Mouse (Mus musculus): Measurements from ENCODE around the gene Btnl10. TPM values are rescaled to one million over a fixed set of nuclear protein-coding genes. Genes with fewer than 3 reads are reported as not detected.

The Btnl10 gene
- polyA plus RNA-seq, 1 experiment from 2014 or later = 0.16 TPM

- Histone ChIP-seq H3K4me1 (peaks cover 43% of the 10 kb centered on the region), H3K27ac (replicated peaks) (no peak overlapping the region), H3K9ac (no peak overlapping the region), H3K27me3 (replicated peaks) (peaks cover 35% of the 10 kb centered on the region), H3K4me2 (peak overlapping the region; percentile 22), H3K9me3 (peaks cover 9% of the 10 kb centered on the region; the same call in 1 of the 2 replicates), H3K4me3 (peak overlapping the region; percentile 20; the same call in 1 of the 2 replicates), H3K36me3 (peaks cover 16% of the 10 kb centered on the region)
- ATAC-seq (ENCODE audit: extremely low read depth, insufficient number of reproducible peaks, low FRiP score, low TSS enrichment) = no peak
- WGBS = 47% methylated on average over 50 of the region's 50 CpGs
These were observed 43.9 kb downstream of the Btnl10 start for GRCm38 (mm10) chr11:58961364-58962177.

- no peaks in the 10 kb centered on the region for H3K36me3 ChIP-seq
- 34% methylated on average over 17 of the region's 17 CpGs for WGBS
These were observed 45.8 kb downstream of the Btnl10 start for GRCm38 (mm10) chr11:58963543-58963942.

GRCm38 (mm10) chr11:58964216-58964615, 46.5 kb downstream of the Btnl10 start:
- Histone ChIP-seq H3K9ac (no peak overlapping the region), H3K27ac (replicated peaks) (no peak overlapping the region), H3K4me2 (no peak overlapping the region), H3K36me3 (0 out of 2 replicates have a peak, but pooled peaks cover 2% of the 10 kb centered on the region), H3K9me3 (peaks cover 9% of the 10 kb centered on the region; the same call in 1 of the 2 replicates), H3K4me3 (no peak overlapping the region), H3K27me3 (replicated peaks) (peaks cover 35% of the 10 kb centered on the region), H3K4me1 (peaks cover 35% of the 10 kb centered on the region)
- ATAC-seq (ENCODE audit: extremely low read depth, insufficient number of reproducible peaks, low FRiP score, low TSS enrichment) = no peak
- 75% methylated on average over 7 of the region's 7 CpGs for WGBS

More at GRCm38 (mm10) chr11:58963543-58963942, 45.8 kb downstream of the Btnl10 start:
- Histone ChIP-seq H3K4me3 (no peak overlapping the region), H3K27me3 (replicated peaks) (peaks cover 35% of the 10 kb centered on the region), H3K4me1 (peaks cover 35% of the 10 kb centered on the region), H3K9me3 (peaks cover 9% of the 10 kb centered on the region; the same call in 1 of the 2 replicates), H3K4me2 (no peak overlapping the region), H3K9ac (no peak overlapping the region), H3K27ac (replicated peaks) (no peak overlapping the region)
- ATAC-seq (ENCODE audit: extremely low read depth, insufficient number of reproducible peaks, low FRiP score, low TSS enrichment) = no peak

GRCm38 (mm10) chr11:58965001-58965760, 47.5 kb downstream of the Btnl10 start:
- Histone ChIP-seq H3K4me2 (0 out of 2 replicates have a peak overlapping the region, but pooled peaks have one; percentile 15), H3K9ac (peak overlapping the region; percentile 28; the same call in 1 of the 2 replicates), H3K4me3 (no peak overlapping the region), H3K27ac (replicated peaks) (no peak overlapping the region), H3K9me3 (peaks cover 9% of the 10 kb centered on the region; the same call in 1 of the 2 replicates), H3K27me3 (replicated peaks) (peaks cover 35% of the 10 kb centered on the region), H3K4me1 (peaks cover 34% of the 10 kb centered on the region), H3K36me3 (peaks cover 10% of the 10 kb centered on the region; the same call in 1 of the 2 replicates)
- WGBS = 36% methylated on average over 12 of the region's 12 CpGs
- no peak for ATAC-seq (ENCODE audit: extremely low read depth, insufficient number of reproducible peaks, low FRiP score, low TSS enrichment)

GRCm38 (mm10) chr11:58967346-58967745, 49.6 kb downstream of the Btnl10 start:
- H3K27me3 ChIP-seq (replicated peaks) = peaks cover 21% of the 10 kb centered on the region
- no peaks in the 10 kb centered on the region for H3K9me3 ChIP-seq
- no peak overlapping the region for H3K4me2 ChIP-seq
- WGBS = 94% methylated on average over 1 of the region's 1 CpGs
- ATAC-seq (ENCODE audit: extremely low read depth, insufficient number of reproducible peaks, low FRiP score, low TSS enrichment) = no peak
- H3K4me1 ChIP-seq = peaks cover 44% of the 10 kb centered on the region
- peaks cover 25% of the 10 kb centered on the region for H3K36me3 ChIP-seq
- no peak overlapping the region for H3K9ac ChIP-seq
- H3K4me3 ChIP-seq = no peak overlapping the region
- H3K27ac ChIP-seq (replicated peaks) = no peak overlapping the region

- no peak overlapping the region for H3K9ac ChIP-seq
- no peak overlapping the region for H3K4me2 ChIP-seq
- H3K27me3 ChIP-seq (replicated peaks) = peaks cover 9% of the 10 kb centered on the region
- H3K4me1 ChIP-seq = peaks cover 44% of the 10 kb centered on the region
- no peak overlapping the region for H3K4me3 ChIP-seq
- H3K9me3 ChIP-seq = no peaks in the 10 kb centered on the region
- no peak for ATAC-seq (ENCODE audit: extremely low read depth, insufficient number of reproducible peaks, low FRiP score, low TSS enrichment)
- peaks cover 29% of the 10 kb centered on the region for H3K36me3 ChIP-seq
- H3K27ac ChIP-seq (replicated peaks) = no peak overlapping the region
- 77% methylated on average over 7 of the region's 7 CpGs for WGBS
These were observed 50.8 kb downstream of the Btnl10 start for GRCm38 (mm10) chr11:58968551-58968950.

- Histone ChIP-seq H3K27me3 (replicated peaks) (peaks cover 4% of the 10 kb centered on the region; the same call in 1 of the 2 replicates), H3K4me2 (no peak overlapping the region), H3K27ac (replicated peaks) (no peak overlapping the region), H3K9me3 (no peaks in the 10 kb centered on the region), H3K4me1 (peaks cover 43% of the 10 kb centered on the region), H3K4me3 (no peak overlapping the region), H3K36me3 (peaks cover 29% of the 10 kb centered on the region), H3K9ac (peak overlapping the region; percentile 33; the same call in 1 of the 2 replicates)
- ATAC-seq (ENCODE audit: extremely low read depth, insufficient number of reproducible peaks, low FRiP score, low TSS enrichment) = no peak
- WGBS = 58% methylated on average over 8 of the region's 8 CpGs
These were observed 51.3 kb downstream of the Btnl10 start for GRCm38 (mm10) chr11:58969027-58969426.

GRCm38 (mm10) chr11:58969659-58970058, 52.0 kb downstream of the Btnl10 start:
- Histone ChIP-seq H3K9ac (peak overlapping the region; percentile 33; the same call in 1 of the 2 replicates), H3K4me1 (peaks cover 41% of the 10 kb centered on the region), H3K27ac (replicated peaks) (no peak overlapping the region), H3K9me3 (no peaks in the 10 kb centered on the region), H3K27me3 (replicated peaks) (no peaks in the 10 kb centered on the region), H3K4me3 (no peak overlapping the region), H3K4me2 (no peak overlapping the region), H3K36me3 (peaks cover 32% of the 10 kb centered on the region)
- no peak for ATAC-seq (ENCODE audit: extremely low read depth, insufficient number of reproducible peaks, low FRiP score, low TSS enrichment)
- WGBS = 69% methylated on average over 6 of the region's 6 CpGs

- Histone ChIP-seq H3K9me3 (no peaks in the 10 kb centered on the region), H3K4me3 (no peak overlapping the region), H3K4me1 (peaks cover 37% of the 10 kb centered on the region), H3K27ac (replicated peaks) (no peak overlapping the region), H3K27me3 (replicated peaks) (no peaks in the 10 kb centered on the region), H3K36me3 (peaks cover 38% of the 10 kb centered on the region), H3K9ac (no peak overlapping the region), H3K4me2 (no peak overlapping the region)
- ATAC-seq (ENCODE audit: extremely low read depth, insufficient number of reproducible peaks, low FRiP score, low TSS enrichment) = no peak
- WGBS = 82% methylated on average over 21 of the region's 21 CpGs
These were observed 53.3 kb downstream of the Btnl10 start for GRCm38 (mm10) chr11:58970831-58971530.

GRCm38 (mm10) chr11:58971796-58972195, 54.1 kb downstream of the Btnl10 start:
- H3K4me2 ChIP-seq = no peak overlapping the region
- no peak overlapping the region for H3K27ac ChIP-seq (replicated peaks)
- H3K4me1 ChIP-seq = peaks cover 34% of the 10 kb centered on the region
- 64% methylated on average over 3 of the region's 3 CpGs for WGBS
- 0 out of 2 replicates have a peak overlapping the region, but pooled peaks have one; percentile 37 for H3K9ac ChIP-seq
- H3K4me3 ChIP-seq = no peak overlapping the region
- no peaks in the 10 kb centered on the region for H3K27me3 ChIP-seq (replicated peaks)
- no peaks in the 10 kb centered on the region for H3K9me3 ChIP-seq
- H3K36me3 ChIP-seq = peaks cover 38% of the 10 kb centered on the region
- no peak for ATAC-seq (ENCODE audit: extremely low read depth, insufficient number of reproducible peaks, low FRiP score, low TSS enrichment)

GRCm38 (mm10) chr11:58974414-58974813, 56.7 kb downstream of the Btnl10 start:
- peaks cover 42% of the 10 kb centered on the region for H3K4me1 ChIP-seq
- no peak overlapping the region for H3K4me3 ChIP-seq
- H3K9ac ChIP-seq = no peak overlapping the region
- ATAC-seq (ENCODE audit: extremely low read depth, insufficient number of reproducible peaks, low FRiP score, low TSS enrichment) = no peak
- no peaks in the 10 kb centered on the region for H3K9me3 ChIP-seq
- no peaks in the 10 kb centered on the region for H3K27me3 ChIP-seq (replicated peaks)
- H3K27ac ChIP-seq (replicated peaks) = no peak overlapping the region
- 89% methylated on average over 3 of the region's 3 CpGs for WGBS
- H3K4me2 ChIP-seq = no peak overlapping the region
- H3K36me3 ChIP-seq = peaks cover 35% of the 10 kb centered on the region

Measured in heart, embryonic 13.5 days (tissue).